Mouse (Mus musculus): Measurements from ENCODE around the gene Pbx1. TPM values are rescaled to one million over a fixed set of nuclear protein-coding genes. Genes with fewer than 3 reads are reported as not detected.

Gene Pbx1
- polyA plus RNA-seq, 1 experiment from 2014 or later, result 2.0 TPM

GRCm38 (mm10) chr1:168363053-168363452 lies 69.0 kb downstream of the Pbx1 start:
- Histone ChIP-seq H3K36me3 (replicated peaks) (no peaks in the 10 kb centered on the region), H3K9ac (no peak overlapping the region), H3K4me3 (replicated peaks) (no peak overlapping the region), H3K27me3 (no peaks in the 10 kb centered on the region), H3K27ac (replicated peaks) (no peak overlapping the region), H3K4me1 (replicated peaks) (no peaks in the 10 kb centered on the region), H3K9me3 (replicated peaks) (no peaks in the 10 kb centered on the region), H3K4me2 (no peak overlapping the region)
- no peak for ATAC-seq (ENCODE audit: insufficient read depth)
- WGBS (ENCODE audit: insufficient replicate concordance), result 77% methylated on average over 11 of the region's 11 CpGs

GRCm38 (mm10) chr1:168362464-168362863 lies 69.6 kb downstream of the Pbx1 start:
- Histone ChIP-seq H3K27me3 (no peaks in the 10 kb centered on the region), H3K9ac (no peak overlapping the region), H3K27ac (replicated peaks) (no peak overlapping the region), H3K4me3 (replicated peaks) (no peak overlapping the region), H3K4me1 (replicated peaks) (no peaks in the 10 kb centered on the region), H3K36me3 (replicated peaks) (no peaks in the 10 kb centered on the region), H3K9me3 (replicated peaks) (no peaks in the 10 kb centered on the region), H3K4me2 (no peak overlapping the region)
- 32% methylated on average over 10 of the region's 10 CpGs for WGBS (ENCODE audit: insufficient replicate concordance)
- no peak for ATAC-seq (ENCODE audit: insufficient read depth)

GRCm38 (mm10) chr1:168357680-168358611 lies 74.1 kb downstream of the Pbx1 start:
- Histone ChIP-seq H3K9ac (no peak overlapping the region), H3K4me1 (replicated peaks) (no peaks in the 10 kb centered on the region; the same call in 1 of the 2 replicates), H3K4me2 (peak overlapping the region; percentile 10; the same call in 1 of the 2 replicates), H3K27ac (replicated peaks) (no peak overlapping the region), H3K27me3 (no peaks in the 10 kb centered on the region), H3K9me3 (replicated peaks) (no peaks in the 10 kb centered on the region), H3K4me3 (replicated peaks) (no peak overlapping the region), H3K36me3 (replicated peaks) (no peaks in the 10 kb centered on the region)
- 51% methylated on average over 26 of the region's 26 CpGs for WGBS (ENCODE audit: insufficient replicate concordance)
- ATAC-seq (ENCODE audit: insufficient read depth), result no peak

GRCm38 (mm10) chr1:168356970-168357441 lies 75.1 kb downstream of the Pbx1 start:
- H3K9me3 ChIP-seq (replicated peaks), result no peaks in the 10 kb centered on the region
- 17% methylated on average over 14 of the region's 14 CpGs for WGBS (ENCODE audit: insufficient replicate concordance)
- H3K4me3 ChIP-seq (replicated peaks), result no peak overlapping the region
- H3K4me2 ChIP-seq, result peak overlapping the region; percentile 4; the same call in 1 of the 2 replicates
- no peak for ATAC-seq (ENCODE audit: insufficient read depth)
- H3K9ac ChIP-seq, result no peak overlapping the region
- no peaks in the 10 kb centered on the region; the same call in 1 of the 2 replicates for H3K4me1 ChIP-seq (replicated peaks)
- no peaks in the 10 kb centered on the region for H3K27me3 ChIP-seq
- H3K36me3 ChIP-seq (replicated peaks), result no peaks in the 10 kb centered on the region
- no peak overlapping the region for H3K27ac ChIP-seq (replicated peaks)

GRCm38 (mm10) chr1:168355985-168356556 lies 76.0 kb downstream of the Pbx1 start:
- Histone ChIP-seq H3K4me3 (replicated peaks) (no peak overlapping the region), H3K9ac (no peak overlapping the region), H3K4me1 (replicated peaks) (no peaks in the 10 kb centered on the region; the same call in 1 of the 2 replicates), H3K27me3 (no peaks in the 10 kb centered on the region), H3K4me2 (no peak overlapping the region), H3K36me3 (replicated peaks) (no peaks in the 10 kb centered on the region), H3K9me3 (replicated peaks) (no peaks in the 10 kb centered on the region), H3K27ac (replicated peaks) (no peak overlapping the region)
- 54% methylated on average over 10 of the region's 10 CpGs for WGBS (ENCODE audit: insufficient replicate concordance)
- no peak for ATAC-seq (ENCODE audit: insufficient read depth)

- H3K4me3 ChIP-seq (replicated peaks), result no peak overlapping the region
- H3K4me2 ChIP-seq, result no peak overlapping the region
- H3K36me3 ChIP-seq (replicated peaks), result no peaks in the 10 kb centered on the region
- no peaks in the 10 kb centered on the region for H3K27me3 ChIP-seq
- no peak for ATAC-seq (ENCODE audit: insufficient read depth)
- no peak overlapping the region for H3K27ac ChIP-seq (replicated peaks)
- H3K9me3 ChIP-seq (replicated peaks), result no peaks in the 10 kb centered on the region
- 56% methylated on average over 4 of the region's 4 CpGs for WGBS (ENCODE audit: insufficient replicate concordance)
- H3K9ac ChIP-seq, result no peak overlapping the region
- no peaks in the 10 kb centered on the region; the same call in 1 of the 2 replicates for H3K4me1 ChIP-seq (replicated peaks)
Measured at GRCm38 (mm10) chr1:168354934-168355333, 77.1 kb downstream of the Pbx1 start.

- no peak overlapping the region for H3K27ac ChIP-seq (replicated peaks)
- H3K27me3 ChIP-seq, result no peaks in the 10 kb centered on the region
- no peaks in the 10 kb centered on the region; the same call in 1 of the 2 replicates for H3K4me1 ChIP-seq (replicated peaks)
- H3K36me3 ChIP-seq (replicated peaks), result no peaks in the 10 kb centered on the region
- H3K4me3 ChIP-seq (replicated peaks), result no peak overlapping the region
- no peak overlapping the region for H3K9ac ChIP-seq
- WGBS (ENCODE audit: insufficient replicate concordance), result 60% methylated on average over 8 of the region's 8 CpGs
- H3K4me2 ChIP-seq, result no peak overlapping the region
- 0 out of 2 replicates have a peak, but pooled peaks have one; percentile 38 for ATAC-seq (ENCODE audit: insufficient read depth)
- H3K9me3 ChIP-seq (replicated peaks), result no peaks in the 10 kb centered on the region
Measured at GRCm38 (mm10) chr1:168348036-168348784, 83.9 kb downstream of the Pbx1 start.

- Histone ChIP-seq H3K27me3 (no peaks in the 10 kb centered on the region), H3K4me2 (no peak overlapping the region), H3K27ac (replicated peaks) (no peak overlapping the region), H3K4me3 (replicated peaks) (no peak overlapping the region), H3K9me3 (replicated peaks) (no peaks in the 10 kb centered on the region), H3K4me1 (replicated peaks) (no peaks in the 10 kb centered on the region; the same call in 1 of the 2 replicates), H3K36me3 (replicated peaks) (no peaks in the 10 kb centered on the region), H3K9ac (no peak overlapping the region)
- ATAC-seq (ENCODE audit: insufficient read depth), result peak; percentile 30; the same call in 1 of the 2 replicates
- 64% methylated on average over 8 of the region's 8 CpGs for WGBS (ENCODE audit: insufficient replicate concordance)
Measured at GRCm38 (mm10) chr1:168344918-168345317, 87.2 kb downstream of the Pbx1 start.

- no peak for ATAC-seq (ENCODE audit: insufficient read depth)
- no peak overlapping the region for H3K4me3 ChIP-seq (replicated peaks)
- no peaks in the 10 kb centered on the region; the same call in 1 of the 2 replicates for H3K4me1 ChIP-seq (replicated peaks)
- H3K4me2 ChIP-seq, result no peak overlapping the region
- no peak overlapping the region for H3K27ac ChIP-seq (replicated peaks)
- H3K27me3 ChIP-seq, result no peaks in the 10 kb centered on the region
- no peaks in the 10 kb centered on the region for H3K9me3 ChIP-seq (replicated peaks)
- WGBS (ENCODE audit: insufficient replicate concordance), result 65% methylated on average over 5 of the region's 5 CpGs
- no peak overlapping the region for H3K9ac ChIP-seq
- no peaks in the 10 kb centered on the region for H3K36me3 ChIP-seq (replicated peaks)
Measured at GRCm38 (mm10) chr1:168344262-168344661, 87.8 kb downstream of the Pbx1 start.

- 70% methylated on average over 6 of the region's 6 CpGs for WGBS (ENCODE audit: insufficient replicate concordance)
- Histone ChIP-seq H3K36me3 (replicated peaks) (no peaks in the 10 kb centered on the region), H3K27me3 (no peaks in the 10 kb centered on the region), H3K9me3 (replicated peaks) (no peaks in the 10 kb centered on the region), H3K4me2 (no peak overlapping the region), H3K9ac (no peak overlapping the region), H3K4me1 (replicated peaks) (no peaks in the 10 kb centered on the region; the same call in 1 of the 2 replicates), H3K4me3 (replicated peaks) (no peak overlapping the region), H3K27ac (replicated peaks) (no peak overlapping the region)
- no peak for ATAC-seq (ENCODE audit: insufficient read depth)
Measured at GRCm38 (mm10) chr1:168342269-168342668, 89.8 kb downstream of the Pbx1 start.
